Mouse (Mus musculus) cerebellum, adult (tissue): ENCODE results near the gene Spsb4.

ENCODE experiments used
- ATAC-seq: cut with Nextera tagmentation; 2 replicates; pipeline ENCODE4 v1.9.2; 2017; ENCODE audit warnings: mild to moderate bottlenecking, moderate library complexity, mixed read lengths; ENCODE audit not compliant: insufficient number of reproducible peaks, low FRiP score, low TSS enrichment

Gene Spsb4

DNA sequence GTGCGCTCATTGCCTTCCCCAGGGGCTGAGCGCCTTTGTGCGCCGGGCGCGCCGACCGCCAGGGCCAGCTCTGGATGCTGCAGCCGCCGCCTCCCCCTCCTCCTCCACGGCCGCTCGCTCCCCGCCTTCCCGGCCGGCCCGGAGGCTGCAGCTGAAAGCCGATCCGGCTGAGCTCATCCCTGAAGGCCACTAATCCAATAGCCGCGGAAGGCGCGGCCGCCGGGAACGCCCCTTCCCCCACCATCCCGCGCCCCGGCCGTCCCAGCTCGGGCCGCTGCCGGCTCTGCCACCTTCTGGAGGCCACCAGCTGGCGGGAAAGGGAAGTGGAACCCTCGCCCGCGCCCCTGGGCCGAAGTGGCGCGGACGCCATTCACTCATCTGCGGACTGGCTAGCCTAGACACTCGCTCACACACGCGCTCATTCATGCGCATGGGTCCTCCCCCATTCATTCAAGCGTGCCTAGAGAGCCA lies at the start of gene Spsb4:
Spsb4 (minus strand) TSS at position 167 of the 471 bp plus-strand sequence.
- peak; percentile 60 for ATAC-seq

DNA sequence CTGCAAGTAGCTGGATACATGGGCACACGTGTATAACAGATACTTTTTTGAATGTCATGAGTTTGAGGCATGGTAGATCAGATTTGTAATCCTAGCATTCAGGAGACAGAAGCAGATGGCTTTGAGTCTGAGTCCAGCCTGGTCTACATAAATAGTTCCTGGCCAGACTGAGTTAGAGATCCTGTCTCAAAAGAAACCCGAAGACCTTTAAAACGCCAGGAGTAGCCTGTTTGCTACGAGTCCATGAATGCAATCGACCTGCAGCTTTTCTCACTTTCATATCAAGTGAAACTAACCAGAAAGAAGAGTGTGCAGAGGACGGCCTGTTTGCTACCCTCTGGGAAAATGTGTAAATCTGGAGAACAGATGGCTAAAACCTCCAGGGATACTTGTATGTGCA lies 49.1 kb upstream of the Spsb4 start:
- ATAC-seq, result no peak

DNA sequence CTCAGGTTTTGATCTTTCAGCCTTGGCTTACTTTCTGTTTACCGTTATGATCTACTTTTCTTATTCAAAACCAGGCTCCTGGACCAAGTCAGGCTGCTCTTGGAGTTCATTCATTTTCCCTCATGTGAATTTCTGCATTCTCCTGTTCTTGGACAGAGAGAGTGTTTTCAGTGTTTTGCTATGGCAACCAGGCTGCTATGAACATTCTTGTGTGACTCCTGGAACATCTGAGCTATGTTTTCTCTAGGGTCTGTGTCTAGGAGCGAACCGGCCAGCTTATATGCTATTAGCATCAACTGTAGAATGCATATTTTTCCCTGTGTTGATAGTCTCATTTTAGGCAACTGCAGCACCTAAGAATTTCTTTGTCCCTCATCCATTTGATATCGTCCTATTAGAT lies 47.2 kb upstream of the Spsb4 start:
- ATAC-seq, result no peak

GRCm38 (mm10) chr9:97065216-97065615 lies 46.6 kb upstream of the Spsb4 start:
- ATAC-seq, result no peak

DNA sequence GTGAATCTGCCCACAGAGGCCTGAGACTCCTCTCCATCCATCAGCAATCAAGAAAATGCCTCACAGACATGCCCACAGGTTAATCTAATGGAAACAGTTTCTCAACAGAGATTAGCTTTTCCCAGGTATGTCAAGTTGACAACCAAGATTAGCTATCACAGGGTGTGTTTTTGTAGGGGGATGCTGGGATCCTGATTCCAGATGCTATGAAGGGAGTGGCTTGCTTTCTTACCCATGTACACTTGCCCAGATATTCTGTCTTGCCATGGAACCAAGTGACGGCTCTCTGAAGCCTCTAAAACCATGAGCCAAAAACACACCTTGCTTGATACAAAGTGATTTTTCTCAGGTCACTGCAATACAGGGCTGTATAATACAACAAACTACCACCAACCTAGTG lies 45.5 kb upstream of the Spsb4 start:
- ATAC-seq, result no peak

- no peak for ATAC-seq
Measured at GRCm38 (mm10) chr9:97061696-97062095, 43.1 kb upstream of the Spsb4 start.

- no peak for ATAC-seq
Measured at GRCm38 (mm10) chr9:97056541-97057338, 38.1 kb upstream of the Spsb4 start.

GRCm38 (mm10) chr9:97055906-97056305 lies 37.3 kb upstream of the Spsb4 start:
- no peak for ATAC-seq

GRCm38 (mm10) chr9:97051176-97051575 lies 32.5 kb upstream of the Spsb4 start:
- no peak for ATAC-seq

GRCm38 (mm10) chr9:97046240-97046639 lies 27.6 kb upstream of the Spsb4 start:
- no peak for ATAC-seq

- no peak for ATAC-seq
Measured at GRCm38 (mm10) chr9:97041633-97042032, 23.0 kb upstream of the Spsb4 start.

DNA sequence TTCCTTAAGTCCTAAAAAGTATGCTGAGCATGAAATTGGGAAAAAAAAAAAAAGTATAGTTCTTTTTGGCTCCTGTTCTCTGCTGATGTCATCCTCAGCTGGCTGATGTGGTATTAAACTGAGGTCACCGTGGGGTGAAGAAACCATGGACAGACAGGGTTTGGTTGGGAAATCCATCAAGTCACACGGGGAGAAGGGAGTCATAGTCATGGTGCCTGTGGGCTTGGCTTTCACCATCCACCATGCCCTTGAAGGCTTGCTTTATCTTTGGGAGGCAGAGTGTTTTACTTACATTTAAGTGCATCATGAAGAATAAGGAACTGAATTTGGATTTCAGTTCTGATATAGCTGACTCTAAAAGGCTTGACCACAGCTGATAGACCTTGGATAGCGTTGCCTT lies 19.4 kb upstream of the Spsb4 start:
- no peak for ATAC-seq

DNA sequence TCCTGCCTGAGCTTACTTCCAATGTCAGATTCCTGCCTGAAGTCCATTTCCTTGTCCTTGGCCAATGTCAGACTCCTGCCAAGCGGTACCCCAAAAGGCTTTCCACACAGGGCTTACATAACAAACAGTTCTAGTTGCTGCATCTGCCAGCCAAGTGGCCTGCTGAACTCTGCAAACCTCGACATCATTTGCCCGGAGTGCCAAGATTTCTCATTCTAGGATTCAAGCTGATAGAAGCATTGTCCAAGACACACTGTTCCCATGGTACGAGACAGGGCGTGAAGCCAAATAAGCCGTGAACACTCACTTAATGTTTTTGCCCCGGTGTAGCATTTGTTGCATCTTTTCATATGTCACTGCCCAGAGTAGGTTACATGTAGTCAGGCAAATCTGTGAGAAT lies 18.0 kb upstream of the Spsb4 start:
- no peak for ATAC-seq

- ATAC-seq, result no peak
Measured at GRCm38 (mm10) chr9:97027361-97027760, 8.7 kb upstream of the Spsb4 start.

DNA sequence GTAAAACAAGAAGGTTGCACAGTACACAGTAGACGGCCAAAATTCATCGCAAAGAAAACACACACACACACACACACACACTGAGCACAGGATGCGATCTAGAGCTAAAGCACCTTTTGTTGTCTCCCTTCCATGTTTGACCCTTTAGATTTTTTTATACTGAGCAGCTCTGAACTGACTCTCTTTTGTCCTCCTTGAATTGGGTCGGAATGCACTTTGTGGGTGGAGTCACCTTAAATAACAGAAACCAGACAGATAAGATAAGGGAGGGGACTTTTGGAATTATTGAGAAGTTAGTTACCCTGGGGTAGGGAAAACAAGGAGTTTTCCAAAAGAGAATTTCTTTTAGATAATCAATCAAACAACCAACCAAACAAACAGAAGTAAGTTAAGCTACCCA lies 7.4 kb upstream of the Spsb4 start:
- ATAC-seq, result no peak

DNA sequence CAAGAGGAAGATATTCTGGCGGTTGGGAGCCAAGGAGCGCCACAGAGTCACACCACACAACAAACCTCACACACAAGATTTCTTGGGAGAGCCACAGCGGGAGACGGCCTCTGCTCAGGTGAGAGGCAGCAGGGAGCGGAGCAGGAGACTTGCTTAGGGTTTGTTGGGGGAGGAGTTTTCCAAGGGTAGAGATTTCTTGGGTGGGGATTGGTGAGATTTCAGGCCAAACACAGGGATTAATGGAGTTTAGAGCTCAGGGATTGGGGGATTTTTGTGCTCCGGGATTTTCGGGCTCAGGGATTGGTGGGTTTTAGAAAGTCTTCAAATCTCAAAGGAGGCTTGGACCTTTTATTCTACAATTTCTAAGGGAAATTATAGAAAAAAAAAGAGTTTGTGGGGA lies 5.8 kb upstream of the Spsb4 start:
- no peak for ATAC-seq

DNA sequence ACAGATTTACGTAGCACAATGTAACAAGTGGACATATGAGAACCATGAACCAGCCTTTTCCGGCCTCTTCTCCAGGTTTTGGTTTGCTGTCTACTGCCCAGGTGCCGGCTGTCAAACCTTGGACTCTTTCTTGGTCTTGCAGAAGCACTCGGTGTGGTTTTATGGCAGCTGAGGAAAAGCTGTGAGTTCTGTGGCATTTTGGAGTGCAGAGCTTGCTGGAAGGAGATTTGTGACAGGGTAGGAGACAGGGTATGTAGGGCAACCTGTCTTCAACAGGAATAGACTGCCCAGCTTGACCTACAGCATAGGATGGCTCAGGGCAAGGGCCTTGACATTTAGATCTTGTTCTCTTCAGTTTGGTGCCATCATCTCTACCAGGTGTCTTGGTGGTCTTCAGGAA lies 4.3 kb upstream of the Spsb4 start:
- no peak for ATAC-seq

- no peak for ATAC-seq
Measured at GRCm38 (mm10) chr9:97022371-97022770, 3.7 kb upstream of the Spsb4 start.

GRCm38 (mm10) chr9:97020152-97020551 lies 1.5 kb upstream of the Spsb4 start:
- ATAC-seq, result no peak

- no peak for ATAC-seq
Measured at GRCm38 (mm10) chr9:97019686-97020085, 1.0 kb upstream of the Spsb4 start.

- ATAC-seq, result peak; percentile 11; the same call in 1 of the 2 replicates
Measured at GRCm38 (mm10) chr9:97019231-97019630, 588 bp upstream of the Spsb4 start.
